Comparison of ENCODE assay signal across 7 mouse cellular contexts in the genomic region with DNA sequence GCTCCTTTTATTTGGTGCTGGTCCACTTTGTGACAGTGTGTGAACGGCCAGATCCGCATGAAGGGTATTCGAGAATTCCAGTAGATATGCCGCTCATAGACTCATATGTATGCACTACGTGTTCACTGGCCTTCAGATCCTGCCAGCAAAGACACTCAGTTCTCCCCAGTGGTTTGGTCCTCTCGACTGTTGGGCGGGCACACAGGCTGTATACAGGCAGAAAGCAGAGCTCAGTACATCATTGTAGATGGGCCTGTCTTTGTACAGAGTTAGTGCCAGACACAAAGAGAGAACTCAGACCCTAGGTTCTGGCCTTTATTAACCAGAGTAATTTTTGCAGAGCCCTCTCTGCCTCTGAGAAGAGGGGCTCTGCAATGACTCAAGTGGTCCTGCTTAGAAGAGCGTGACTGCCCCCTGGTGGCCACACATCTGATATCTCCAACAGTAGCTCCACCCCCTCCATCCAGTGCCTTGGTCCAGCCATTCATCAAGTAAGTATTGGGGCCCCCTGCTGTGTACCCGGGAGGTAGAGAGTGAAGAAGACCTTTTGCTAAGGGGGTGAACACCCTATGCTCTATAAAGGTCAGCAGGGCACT. TPM values are rescaled to one million over a fixed set of nuclear protein-coding genes. Genes with fewer than 3 reads are reported as not detected.
DNase-seq lines count a peak whose midpoint lies in the region; ATAC-seq lines count a peak whose summit lies in the region.

No protein-coding gene starts in this region.

- no peaks in the 10 kb centered on the region for H3K27me3 ChIP-seq in intestine, embryonic 16.5 days (replicated peaks; ENCODE audit: control insufficient read depth, insufficient read depth, low read length)
- no peaks in the 10 kb centered on the region for H3K27me3 ChIP-seq in midbrain, embryonic 11.5 days (ENCODE audit: control insufficient read depth, insufficient read depth, low read length)

- no peaks in the 10 kb centered on the region for H3K9me3 ChIP-seq in intestine, embryonic 16.5 days (ENCODE audit: control insufficient read depth, low read length)
- H3K9me3 ChIP-seq in midbrain, embryonic 11.5 days (ENCODE audit: control insufficient read depth, low read length) = no peaks in the 10 kb centered on the region

- intact Hi-C loops in gastrocnemius, postnatal 36 days (cut with DNase I) = loop anchor here (5.0 kb wide), 1 partner anchor 55 kb away; no protein-coding TSS in a partner anchor
- intact Hi-C loops in left cerebral cortex, postnatal 25 days (cut with DNase I) = loop anchor here (1.0 to 10.0 kb wide), 3 partner anchors 60 to 558 kb away; a partner anchor contains a TSS

- 48% methylated on average over 9 of the region's 9 CpGs for WGBS in intestine, embryonic 16.5 days
- WGBS in midbrain, embryonic 11.5 days = 48% methylated on average over 9 of the region's 9 CpGs

- no peak overlapping the region for H3K9ac ChIP-seq in intestine, embryonic 16.5 days (ENCODE audit: low read depth, low read length)
- no peak overlapping the region for H3K9ac ChIP-seq in midbrain, embryonic 11.5 days (ENCODE audit: low read length)

- H3K4me1 ChIP-seq in intestine, embryonic 16.5 days (ENCODE audit: control insufficient read depth, insufficient read depth, low read length) = peaks cover 14% of the 10 kb centered on the region
- peaks cover 11% of the 10 kb centered on the region for H3K4me1 ChIP-seq in midbrain, embryonic 11.5 days (ENCODE audit: control insufficient read depth, insufficient read depth, low read length)

- no peak overlapping the region for H3K4me3 ChIP-seq in intestine, embryonic 16.5 days (ENCODE audit: low read length)
- no peak overlapping the region for H3K4me3 ChIP-seq in midbrain, embryonic 11.5 days (ENCODE audit: low read depth, low read length)

- H3K4me2 ChIP-seq in intestine, embryonic 16.5 days (ENCODE audit: low read depth, low read length) = no peak overlapping the region
- H3K4me2 ChIP-seq in midbrain, embryonic 11.5 days = no peak overlapping the region

- peak; percentile 66 for DNase-seq in adrenal gland, adult 2 months
- DNase-seq in embryo, embryonic 11 days = peak; percentile 95
- peak; percentile 69 to 70 for DNase-seq in gastrocnemius, postnatal 36 days
- DNase-seq in left cerebral cortex, postnatal 25 days (ENCODE audit: low spot score in 2 of 2) = peak; percentile 86 to 92
- DNase-seq in midbrain, embryonic 11.5 days (ENCODE audit: low spot score, missing footprints) = peak; percentile 99
- DNase-seq in spleen, adult 12 weeks (ENCODE audit: low spot score) = peak; percentile 69

- H3K27ac ChIP-seq in intestine, embryonic 16.5 days (ENCODE audit: low read length) = peak overlapping the region; percentile 65
- peak overlapping the region; percentile 9; the same call in 1 of the 2 replicates for H3K27ac ChIP-seq in midbrain, embryonic 11.5 days (ENCODE audit: low read depth, low read length)

- ATAC-seq in intestine, embryonic 16.5 days = peak; percentile 84
- ATAC-seq in midbrain, embryonic 11.5 days (ENCODE audit: low FRiP score) = peak; percentile 86

- H3K36me3 ChIP-seq in intestine, embryonic 16.5 days (ENCODE audit: control insufficient read depth, insufficient read depth, low read length) = no peaks in the 10 kb centered on the region
- no peaks in the 10 kb centered on the region for H3K36me3 ChIP-seq in midbrain, embryonic 11.5 days (ENCODE audit: control insufficient read depth, insufficient read depth, low read length)

RNA-seq across cellular contexts. Expression of a gene that starts 30.3 kb away (rescaled TPM):
- total RNA-seq in adrenal gland, adult 2 months (2021) = 10 to 100 TPM; 23.6 to 27.1 TPM
- 23.1 and 24.4 TPM in 2 replicates for polyA plus RNA-seq in adrenal gland, adult 2 months (2012; rRNA removed)
- 1 to 10 TPM; 5.9 to 7.7 TPM for total RNA-seq in gastrocnemius, postnatal 36 days (2021)
- 16.6 and 18.2 TPM in 2 replicates for polyA plus RNA-seq in intestine, embryonic 16.5 days (2015; fragmentation: Nextera tagmentation; extraction: Ambion mirVana)
- total RNA-seq in left cerebral cortex, postnatal 25 days (2021) = 10 to 100 TPM; 52.3 to 58.0 TPM
- polyA plus RNA-seq in midbrain, embryonic 11.5 days (2014; fragmentation: Nextera tagmentation; extraction: Ambion mirVana) = 27.1 and 28.4 TPM in 2 replicates
